Mouse (Mus musculus): Measurements from ENCODE around the gene Asic2. TPM values are rescaled to one million over a fixed set of nuclear protein-coding genes. Genes with fewer than 3 reads are reported as not detected.

Gene Asic2
- polyA plus RNA-seq, 1 experiment = not detected

DNA sequence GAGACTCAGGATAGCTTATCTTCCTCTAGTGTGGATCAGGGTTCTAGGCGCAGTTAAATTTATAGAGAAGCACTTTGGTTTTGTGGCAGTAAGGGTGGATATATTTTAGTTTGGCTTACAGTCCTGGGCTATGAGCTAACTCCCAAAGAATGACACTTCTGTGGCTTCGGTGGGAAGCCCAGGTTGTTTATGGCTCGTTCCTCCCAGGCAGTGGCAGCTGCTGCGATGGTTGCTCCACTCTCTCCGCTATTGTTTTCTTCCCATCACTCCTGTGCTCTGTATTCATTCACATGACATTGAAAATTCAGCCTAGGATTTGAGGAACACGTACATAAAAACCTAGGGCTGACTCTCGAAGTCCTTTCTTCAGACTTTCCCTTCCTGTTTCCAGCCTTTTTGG lies 1065.6 kb downstream of the Asic2 start:
- no peak overlapping the region for H3K4me3 ChIP-seq (ENCODE audit: insufficient read depth, low read depth, low read length)

DNA sequence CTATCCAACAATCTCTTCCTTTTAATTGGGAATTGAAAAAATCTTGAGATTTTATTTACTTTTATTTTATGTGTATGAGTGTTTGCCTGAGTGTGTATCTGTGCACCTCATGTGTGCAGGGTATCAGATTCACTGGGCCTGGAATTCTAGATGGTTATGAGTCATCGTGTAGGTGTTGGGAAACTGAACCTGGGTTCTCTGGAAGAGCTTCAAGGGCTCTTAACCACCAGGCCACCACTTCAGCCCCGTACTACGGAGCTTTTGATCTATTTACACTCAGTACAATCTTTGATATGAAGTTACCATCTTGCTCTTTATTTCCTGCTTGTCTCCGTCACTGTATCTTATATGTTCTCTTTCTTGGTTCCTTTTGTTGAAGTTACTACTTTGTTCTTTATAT lies 1067.7 kb downstream of the Asic2 start:
- no peaks in the 10 kb centered on the region for H3K4me1 ChIP-seq (ENCODE audit: control insufficient read depth, insufficient read depth, insufficient read length, low read length)
- H3K27ac ChIP-seq (replicated peaks; ENCODE audit: low read depth, low read length) = no peak overlapping the region
- no peak overlapping the region for H3K4me3 ChIP-seq (ENCODE audit: insufficient read depth, low read depth, low read length)

More for the DNA sequence above, 1065.6 kb downstream of the Asic2 start:
- H3K27ac ChIP-seq (replicated peaks; ENCODE audit: low read depth, low read length) = no peak overlapping the region
- H3K4me1 ChIP-seq (ENCODE audit: control insufficient read depth, insufficient read depth, insufficient read length, low read length) = no peaks in the 10 kb centered on the region

DNA sequence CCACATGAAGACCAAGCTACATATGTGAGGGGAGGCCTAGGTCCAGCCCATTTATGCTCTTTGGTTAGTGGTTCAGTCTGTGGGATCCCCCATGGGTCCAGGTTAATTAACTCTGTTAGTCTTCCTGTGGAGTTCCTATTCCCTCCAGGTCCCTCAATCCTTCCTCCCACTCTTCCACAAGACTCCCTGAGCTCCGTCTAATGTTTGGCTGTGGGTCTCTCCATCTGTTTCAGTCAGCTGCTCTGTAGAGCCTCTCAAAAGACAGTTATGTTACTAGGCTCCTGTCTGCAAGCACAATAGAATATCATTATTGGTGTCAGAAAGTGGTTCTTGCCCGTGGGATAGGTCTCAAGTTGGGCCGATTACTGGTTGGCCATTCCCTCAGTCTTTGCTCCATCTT lies 1072.4 kb downstream of the Asic2 start:
- H3K27ac ChIP-seq (replicated peaks; ENCODE audit: low read depth, low read length) = no peak overlapping the region
- no peak overlapping the region for H3K4me3 ChIP-seq (ENCODE audit: insufficient read depth, low read depth, low read length)

DNA sequence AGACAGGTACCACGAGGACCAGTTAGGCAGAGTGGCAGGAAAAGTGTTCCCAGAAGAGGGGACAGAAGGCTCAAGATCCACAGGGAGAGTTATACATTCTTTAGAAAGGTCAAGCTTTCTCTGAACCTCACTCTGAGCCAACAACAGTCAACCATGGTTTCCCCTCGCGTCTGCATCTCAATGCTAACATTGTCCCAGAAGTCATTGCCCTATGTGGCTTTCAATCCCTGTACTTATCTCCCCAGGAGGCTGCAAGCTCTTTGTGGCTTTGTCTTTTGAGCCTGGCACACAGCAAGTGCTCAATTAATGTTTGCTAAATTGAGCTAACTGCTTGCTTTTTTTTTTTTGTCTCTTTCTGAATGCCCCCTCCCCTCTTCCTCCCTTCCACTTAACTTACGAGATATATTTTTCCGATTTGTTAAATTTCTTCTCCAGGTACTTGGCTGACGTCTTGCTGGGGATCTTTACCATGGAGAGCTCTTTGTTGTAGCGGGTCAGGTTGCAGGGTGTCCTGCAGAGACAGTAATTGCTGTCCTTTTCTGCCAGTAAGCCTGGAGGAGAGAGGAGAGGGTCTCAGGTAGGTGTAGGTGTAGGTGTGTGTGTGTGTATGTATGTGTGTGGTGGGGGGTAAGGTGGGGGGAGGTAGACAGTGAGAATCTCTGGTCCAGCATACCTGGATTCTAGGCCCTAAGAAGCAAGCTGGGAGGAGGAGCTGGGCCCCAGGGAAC lies 1078.8 kb downstream of the Asic2 start:
- Histone ChIP-seq H3K27ac (replicated peaks; ENCODE audit: low read depth, low read length) (no peak overlapping the region), H3K4me3 (ENCODE audit: insufficient read depth, low read depth, low read length) (no peak overlapping the region), H3K4me1 (ENCODE audit: control insufficient read depth, insufficient read depth, insufficient read length, low read length) (no peaks in the 10 kb centered on the region)

More for the DNA sequence above, 1072.4 kb downstream of the Asic2 start:
- H3K4me1 ChIP-seq (ENCODE audit: control insufficient read depth, insufficient read depth, insufficient read length, low read length) = no peaks in the 10 kb centered on the region

DNA sequence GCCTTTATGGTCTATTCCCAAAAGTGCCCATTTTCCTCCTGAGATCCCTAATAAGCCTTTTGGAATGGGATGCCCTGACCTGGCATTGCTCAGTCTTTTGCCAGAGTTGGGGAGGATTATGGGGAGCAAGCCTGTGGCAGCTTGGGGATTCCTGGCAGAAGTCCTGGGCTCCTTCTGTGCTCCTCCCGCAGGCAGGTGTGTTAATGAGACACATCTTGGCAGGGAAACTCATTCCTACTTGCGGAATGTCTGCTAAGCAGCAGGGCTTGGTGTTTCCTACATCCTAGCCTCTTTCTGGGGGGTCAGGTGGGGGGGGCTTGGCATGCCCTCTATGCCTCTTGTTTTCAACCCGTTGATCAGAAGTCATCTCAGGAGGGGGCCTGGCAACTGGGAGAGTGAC lies 1081.2 kb downstream of the Asic2 start:
- H3K4me1 ChIP-seq (ENCODE audit: control insufficient read depth, insufficient read depth, insufficient read length, low read length) = no peaks in the 10 kb centered on the region
- H3K27ac ChIP-seq (replicated peaks; ENCODE audit: low read depth, low read length) = no peak overlapping the region
- H3K4me3 ChIP-seq (ENCODE audit: insufficient read depth, low read depth, low read length) = no peak overlapping the region

DNA sequence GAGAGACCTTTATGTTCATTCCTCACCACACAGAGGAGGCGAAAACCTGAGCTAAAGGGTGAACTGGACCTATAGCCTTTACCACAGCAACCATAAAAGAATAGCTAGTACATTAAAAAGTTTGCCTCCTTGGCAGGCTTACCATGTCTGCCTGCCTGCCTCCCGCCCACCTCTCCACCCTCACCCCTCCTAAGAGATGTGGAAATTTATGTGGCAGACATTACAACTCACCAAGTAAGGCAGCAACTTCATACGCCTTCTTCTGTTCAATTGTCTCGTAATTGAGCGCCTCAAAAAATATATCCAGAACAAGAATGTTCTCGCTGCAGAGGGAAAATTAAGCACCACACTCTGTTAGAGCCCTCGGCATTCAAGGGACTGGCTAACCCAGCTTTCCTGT lies 1081.9 kb downstream of the Asic2 start:
- no peak overlapping the region for H3K27ac ChIP-seq (replicated peaks; ENCODE audit: low read depth, low read length)

DNA sequence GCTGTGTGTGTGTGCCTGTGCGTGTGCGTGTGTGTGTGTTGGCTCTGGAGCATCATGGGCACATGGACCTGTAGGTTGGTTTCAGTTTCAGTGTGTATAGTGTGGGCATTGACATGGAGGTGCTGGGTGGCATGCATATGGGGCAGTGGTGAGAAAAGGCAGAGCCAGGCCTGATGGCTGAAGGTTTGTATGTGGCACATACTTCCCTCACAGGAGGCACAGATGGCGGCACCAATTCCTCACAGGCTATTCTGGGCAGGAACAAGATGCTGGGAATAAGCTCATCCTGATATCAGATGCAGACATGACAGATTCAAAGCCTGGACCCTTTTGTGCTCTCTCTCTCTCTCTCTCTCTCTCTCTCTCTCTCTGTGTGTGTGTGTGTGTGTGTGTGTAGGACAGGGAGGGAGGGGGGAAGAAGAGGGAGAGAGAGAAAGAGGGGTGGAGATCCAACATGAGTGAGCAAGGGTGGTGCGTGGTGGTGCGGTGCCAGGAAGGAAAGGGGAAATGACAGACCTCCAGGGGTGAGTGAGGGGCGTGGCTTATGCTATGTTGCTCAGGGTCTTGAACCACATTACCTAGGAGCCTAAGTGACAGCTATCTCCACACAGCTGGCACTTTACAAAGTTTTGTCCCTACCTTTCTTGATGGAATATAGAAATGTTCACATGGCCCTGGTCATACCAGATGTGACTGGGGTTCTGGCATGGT lies 1083.6 kb downstream of the Asic2 start:
- Histone ChIP-seq H3K4me1 (ENCODE audit: control insufficient read depth, insufficient read depth, insufficient read length, low read length) (no peaks in the 10 kb centered on the region), H3K27ac (replicated peaks; ENCODE audit: low read depth, low read length) (no peak overlapping the region), H3K4me3 (ENCODE audit: insufficient read depth, low read depth, low read length) (no peak overlapping the region)

More for the DNA sequence above, 1081.9 kb downstream of the Asic2 start:
- H3K4me1 ChIP-seq (ENCODE audit: control insufficient read depth, insufficient read depth, insufficient read length, low read length) = no peaks in the 10 kb centered on the region
- no peak overlapping the region for H3K4me3 ChIP-seq (ENCODE audit: insufficient read depth, low read depth, low read length)

DNA sequence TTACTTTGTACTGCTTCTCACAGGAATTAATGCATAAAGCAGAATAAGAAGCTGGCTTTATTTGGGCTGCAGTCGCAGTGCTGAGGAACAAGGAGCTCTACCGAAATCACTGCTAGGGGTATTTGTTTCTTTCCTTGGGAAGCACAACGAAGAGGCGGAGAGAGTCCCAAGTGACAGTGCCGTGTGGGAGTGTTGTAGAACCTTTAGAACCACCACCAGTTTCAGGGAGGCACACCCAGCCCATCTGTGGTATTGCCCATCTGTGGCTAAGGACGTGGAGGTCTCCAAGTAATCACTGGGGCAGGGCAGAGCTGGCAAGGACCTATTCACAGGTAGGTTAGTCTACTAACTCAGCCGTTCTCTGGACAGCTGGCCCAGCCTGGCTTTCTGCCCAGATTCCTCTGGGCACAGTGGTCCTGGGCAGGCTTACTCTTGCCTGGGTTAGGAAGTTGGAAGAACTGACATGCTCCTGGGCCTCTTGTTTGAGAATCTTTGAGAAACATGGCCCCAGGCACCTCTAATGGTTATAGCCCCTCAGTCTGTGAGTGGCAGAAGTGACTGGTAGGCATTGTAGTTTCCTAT lies 1085.9 kb downstream of the Asic2 start:
- Histone ChIP-seq H3K27ac (replicated peaks; ENCODE audit: low read depth, low read length) (no peak overlapping the region), H3K4me1 (ENCODE audit: control insufficient read depth, insufficient read depth, insufficient read length, low read length) (no peaks in the 10 kb centered on the region), H3K4me3 (ENCODE audit: insufficient read depth, low read depth, low read length) (no peak overlapping the region)

DNA sequence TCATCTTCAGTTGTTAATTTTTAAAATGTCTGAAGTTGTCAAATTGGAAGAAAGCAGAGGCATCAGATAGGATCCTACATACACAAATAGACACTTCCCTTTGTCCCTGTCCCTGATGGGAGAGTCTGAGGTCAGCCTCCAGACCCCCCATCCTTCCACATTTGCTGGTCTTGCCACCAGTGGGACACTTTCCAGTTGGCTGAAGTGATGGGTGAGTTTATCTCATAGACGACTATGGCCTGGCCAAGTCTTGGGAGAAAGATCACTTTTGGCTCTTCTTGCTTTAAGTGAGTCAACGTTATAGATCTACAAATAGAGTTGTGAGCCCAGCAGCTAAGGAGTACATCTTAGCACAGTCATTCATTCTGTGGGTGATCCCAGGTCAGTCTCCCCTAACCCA lies 1090.2 kb downstream of the Asic2 start:
- Histone ChIP-seq H3K4me3 (ENCODE audit: insufficient read depth, low read depth, low read length) (no peak overlapping the region), H3K27ac (replicated peaks; ENCODE audit: low read depth, low read length) (no peak overlapping the region), H3K4me1 (ENCODE audit: control insufficient read depth, insufficient read depth, insufficient read length, low read length) (no peaks in the 10 kb centered on the region)

DNA sequence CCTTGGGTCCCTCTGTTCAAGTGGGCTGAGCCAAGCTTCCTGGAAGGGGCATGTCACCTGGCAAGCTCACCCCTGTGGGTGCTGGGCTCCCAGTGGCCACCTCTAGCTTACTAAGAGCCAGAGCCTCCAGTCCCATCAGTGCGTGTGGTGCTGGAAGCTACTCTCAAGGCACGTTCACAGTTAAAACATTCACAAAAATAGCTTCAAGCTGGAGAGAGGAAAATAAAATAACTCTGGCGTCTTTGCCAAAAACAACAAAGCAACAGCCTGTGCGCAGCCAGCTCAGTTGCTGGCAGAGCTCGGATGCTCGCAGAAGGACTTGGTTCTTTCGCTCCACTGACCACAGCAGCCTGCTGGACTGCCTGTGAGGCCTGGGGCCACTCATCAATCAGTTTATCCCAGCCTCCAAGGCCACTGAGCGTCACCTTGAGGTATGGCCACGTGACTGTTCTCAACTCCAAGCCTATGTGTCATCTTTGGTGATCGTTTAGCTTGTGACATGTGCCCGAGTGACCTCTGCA lies 1091.1 kb downstream of the Asic2 start:
- no peaks in the 10 kb centered on the region for H3K4me1 ChIP-seq (ENCODE audit: control insufficient read depth, insufficient read depth, insufficient read length, low read length)
- no peak overlapping the region for H3K4me3 ChIP-seq (ENCODE audit: insufficient read depth, low read depth, low read length)
- no peak overlapping the region for H3K27ac ChIP-seq (replicated peaks; ENCODE audit: low read depth, low read length)

DNA sequence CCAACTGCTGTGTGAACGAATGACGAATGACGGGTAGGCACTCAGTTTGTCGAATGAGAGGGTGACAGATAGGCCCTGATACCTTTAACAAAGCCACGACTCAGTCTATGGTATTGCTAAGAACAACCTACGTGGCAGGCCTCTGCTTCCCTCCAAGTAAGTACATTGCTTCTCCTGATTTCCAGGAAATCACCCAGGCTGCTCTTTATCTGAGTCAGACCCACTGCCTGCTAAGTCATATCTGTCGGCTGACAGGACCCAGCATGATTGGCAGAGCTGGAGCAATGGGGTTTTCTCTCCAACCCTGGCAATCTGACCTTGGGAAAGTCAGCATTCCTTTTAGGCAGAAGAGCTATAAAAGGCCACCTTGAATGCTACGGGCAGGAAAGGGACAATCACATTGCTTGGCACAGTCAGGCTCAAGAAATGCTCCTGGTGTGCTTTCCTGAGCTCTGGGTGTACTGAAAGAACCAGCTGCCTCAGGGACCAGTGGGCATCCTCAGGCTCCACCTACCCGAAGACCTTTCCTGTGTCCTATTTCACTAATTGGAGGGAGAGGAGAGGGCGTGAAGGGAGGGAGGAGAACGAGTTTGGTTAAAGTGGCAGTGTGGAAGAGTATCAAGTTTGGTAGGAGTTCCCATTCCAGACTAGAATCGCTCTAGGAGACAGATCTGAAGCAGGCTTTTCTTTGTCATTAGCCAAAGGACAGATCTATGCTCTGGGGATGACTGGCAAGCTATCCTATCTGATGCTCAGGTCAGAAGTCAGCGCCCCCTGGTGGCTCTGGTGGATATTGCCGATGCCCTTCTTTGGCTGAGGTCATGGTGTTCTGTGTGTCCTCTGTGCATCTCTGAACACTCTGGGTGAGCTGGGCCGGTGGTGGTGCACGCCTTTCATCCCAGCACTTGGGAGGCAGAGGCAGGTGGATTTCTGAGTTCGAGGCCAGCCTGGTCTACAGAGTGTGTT lies 1095.5 kb downstream of the Asic2 start:
- no peak overlapping the region for H3K27ac ChIP-seq (replicated peaks; ENCODE audit: low read depth, low read length)
- H3K4me1 ChIP-seq (ENCODE audit: control insufficient read depth, insufficient read depth, insufficient read length, low read length) = no peaks in the 10 kb centered on the region
- no peak overlapping the region for H3K4me3 ChIP-seq (ENCODE audit: insufficient read depth, low read depth, low read length)

DNA sequence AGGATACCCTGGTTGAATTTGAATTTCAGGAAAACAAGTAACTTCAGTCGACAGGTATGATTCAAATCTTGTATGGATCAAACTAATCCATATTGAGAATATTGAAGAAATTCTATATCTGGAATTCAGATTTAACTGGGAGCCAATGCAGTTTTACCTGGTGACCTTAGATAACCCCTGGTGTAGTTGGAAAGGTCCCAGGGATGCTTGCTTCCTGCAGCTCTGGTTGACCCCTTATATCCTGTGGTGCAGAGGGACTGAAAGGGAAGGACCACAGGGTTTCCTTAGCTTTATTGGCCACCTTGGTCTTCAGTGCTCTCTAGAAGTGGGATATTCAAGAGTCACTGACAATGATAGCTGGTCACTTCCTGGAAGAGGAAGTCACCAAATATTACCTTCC lies 1100.2 kb downstream of the Asic2 start:
- H3K4me1 ChIP-seq (ENCODE audit: control insufficient read depth, insufficient read depth, insufficient read length, low read length) = no peaks in the 10 kb centered on the region
- H3K4me3 ChIP-seq (ENCODE audit: insufficient read depth, low read depth, low read length) = no peak overlapping the region
- no peak overlapping the region for H3K27ac ChIP-seq (replicated peaks; ENCODE audit: low read depth, low read length)

DNA sequence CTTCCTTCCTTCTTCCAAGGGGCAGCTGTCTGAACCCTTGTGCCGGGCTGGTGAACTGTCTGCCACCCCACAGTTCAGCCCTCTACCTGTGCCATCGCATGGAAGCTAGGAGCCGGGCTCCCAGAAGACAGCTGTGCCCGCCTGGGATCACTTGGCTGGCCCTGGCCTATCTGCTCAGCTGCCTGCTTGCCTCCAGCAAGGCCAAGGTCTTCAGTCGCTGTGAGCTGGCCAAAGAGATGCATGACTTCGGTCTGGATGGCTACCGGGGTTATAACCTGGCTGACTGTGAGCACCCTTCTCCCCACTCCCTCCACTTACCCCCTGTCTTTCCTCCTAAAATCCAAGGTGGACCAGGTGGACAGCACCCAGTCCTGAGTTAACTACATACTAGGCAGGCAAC lies 1105.3 kb downstream of the Asic2 start:
- H3K4me3 ChIP-seq (ENCODE audit: insufficient read depth, low read depth, low read length) = no peak overlapping the region
- H3K4me1 ChIP-seq (ENCODE audit: control insufficient read depth, insufficient read depth, insufficient read length, low read length) = no peaks in the 10 kb centered on the region
- no peak overlapping the region for H3K27ac ChIP-seq (replicated peaks; ENCODE audit: low read depth, low read length)

DNA sequence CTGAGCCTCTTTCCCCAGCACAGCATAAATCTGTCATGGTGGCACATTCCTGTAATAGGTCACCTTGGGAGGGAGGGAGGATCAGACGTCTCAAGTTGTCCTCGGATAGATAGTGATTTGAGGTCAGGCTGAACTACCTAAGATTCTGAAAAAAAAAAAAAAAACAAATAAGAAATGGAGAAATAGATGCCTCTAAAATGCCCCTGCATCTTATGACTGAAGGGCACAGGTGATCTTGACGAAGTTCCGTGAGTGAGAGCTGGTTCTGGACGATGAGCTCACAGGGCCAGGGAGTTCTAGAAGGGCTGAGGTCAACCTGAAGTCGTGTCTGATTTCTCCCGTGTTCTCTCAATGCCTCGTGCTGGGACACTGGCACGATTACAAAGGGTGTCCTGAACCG lies 1110.2 kb downstream of the Asic2 start, which contains the start of gene Spaca3:
TSS of gene Spaca3 (plus strand) at position 301 of the 400 bp plus-strand sequence.
- Histone ChIP-seq H3K27ac (replicated peaks; ENCODE audit: low read depth, low read length) (no peak within 1 kb of the TSS), H3K4me3 (ENCODE audit: insufficient read depth, low read depth, low read length) (no peak within 1 kb of the TSS), H3K4me1 (ENCODE audit: control insufficient read depth, insufficient read depth, insufficient read length, low read length) (no peaks in the 10 kb centered on the region)

Measured in brown adipose tissue, adult 24 weeks (tissue).